Mouse (Mus musculus) limb, embryonic 10.5 days (tissue): Measurements from ENCODE around the gene Aldh3a1. TPM values are rescaled to one million over a fixed set of nuclear protein-coding genes. Genes with fewer than 3 reads are reported as not detected.

Experiments used
- DNase-seq: peaks from one replicate; pipeline ENCODE4 v3.0.0-alpha.2; 2017; ENCODE audit warnings: low spot score
- H3K27ac ChIP-seq: fragments of 300-500 bp; sonication (generic); 2 replicates; pipeline ENCODE4 v1.5.1; 2016; ENCODE audit warnings: mild to moderate bottlenecking
- H3K27me3 ChIP-seq: fragments of 300-500 bp; sonication (generic); 2 replicates; pipeline ENCODE4 v1.6.1; 2016; ENCODE audit warnings: low read depth, mild to moderate bottlenecking; ENCODE audit not compliant: poor library complexity, severe bottlenecking
- H3K36me3 ChIP-seq: fragments of 300-500 bp; sonication (generic); 2 replicates; pipeline ENCODE4 v1.6.1; 2016; ENCODE audit warnings: mild to moderate bottlenecking, moderate library complexity
- H3K4me1 ChIP-seq: fragments of 300-500 bp; sonication (generic); 2 replicates; pipeline ENCODE4 v1.6.1; 2016
- H3K4me3 ChIP-seq: fragments of 300-500 bp; sonication (generic); 2 replicates; pipeline ENCODE4 v1.5.1; 2016; ENCODE audit warnings: mild to moderate bottlenecking, moderate library complexity
- H3K9me3 ChIP-seq: fragments of 300-500 bp; sonication (generic); replicated peaks from 2 replicates; pipeline ENCODE4 v1.6.1; 2016; ENCODE audit warnings: mild to moderate bottlenecking
- WGBS: fragments of 180-500 bp; shearing (Covaris S2); methylation state at CpG from one replicate; pipeline ENCODE4 v1.1.7; 2016; 5-methylcytosine and 5-hydroxymethylcytosine counted together
- polyA plus RNA-seq: library from polyadenylated mRNA; unstranded; fragments of >200 nt; fragmentation: Nextera tagmentation; extraction: Ambion mirVana; gene quantifications from 2 replicates; pipeline ENCODE4 v1.2.1, GENCODE M21; 2016

The Aldh3a1 gene
- polyA plus RNA-seq, 1 experiment from 2014 or later: not detected

- Histone ChIP-seq H3K4me3 (no peak overlapping the region), H3K36me3 (no peaks in the 10 kb centered on the region), H3K9me3 (no peaks in the 10 kb centered on the region), H3K27me3 (no peaks in the 10 kb centered on the region), H3K27ac (no peak overlapping the region), H3K4me1 (peaks cover 14% of the 10 kb centered on the region)
- WGBS: 88% methylated on average over 2 of the region's 2 CpGs
- no peak for DNase-seq
Measured at GRCm38 (mm10) chr11:61202810-61203209, 4.5 kb upstream of the Aldh3a1 start.

DNA sequence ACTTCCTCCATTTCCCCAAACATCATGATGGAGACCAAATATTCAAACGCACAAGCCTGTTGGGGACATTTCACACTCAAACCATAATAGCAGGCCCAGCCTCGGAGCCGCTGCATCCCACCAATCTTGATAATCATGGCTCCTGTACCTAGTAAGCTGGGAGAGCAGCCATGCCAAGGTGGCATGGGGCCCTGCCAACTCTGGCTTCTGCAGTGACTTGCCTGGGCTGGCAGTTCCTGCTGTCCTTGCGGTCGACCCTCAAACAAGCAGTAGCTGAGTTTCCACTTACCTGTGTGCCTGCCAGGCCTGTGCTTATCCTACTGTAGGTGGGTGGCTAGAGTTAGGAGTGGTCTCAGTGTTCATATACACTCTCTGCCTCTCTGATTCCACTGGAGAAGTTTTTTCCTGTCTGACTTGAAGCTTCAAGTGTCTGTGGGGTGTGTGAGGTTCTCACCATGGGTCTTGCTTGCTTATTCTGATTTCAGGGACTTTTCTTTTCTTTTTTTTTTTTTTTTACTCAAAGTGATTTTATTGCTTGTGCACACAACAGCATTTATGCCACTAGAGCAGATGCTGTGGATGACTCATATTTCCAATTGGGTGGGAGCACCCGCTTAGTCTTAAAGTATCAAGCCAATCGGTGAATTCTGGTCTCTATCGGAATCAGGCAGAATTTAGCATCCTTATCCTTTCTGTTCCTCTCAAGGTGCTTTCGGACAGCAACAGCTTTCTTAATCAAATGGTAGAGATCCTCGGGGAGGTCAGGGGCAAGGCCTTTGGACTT is 2.0 kb upstream of the Aldh3a1 start:
- Histone ChIP-seq H3K27me3 (peaks cover 18% of the 10 kb centered on the region), H3K4me1 (peaks cover 15% of the 10 kb centered on the region), H3K9me3 (no peaks in the 10 kb centered on the region), H3K4me3 (no peak overlapping the region), H3K27ac (no peak overlapping the region), H3K36me3 (no peaks in the 10 kb centered on the region)
- no peak for DNase-seq
- 90% methylated on average over 10 of the region's 10 CpGs for WGBS

- H3K27me3 ChIP-seq: peaks cover 26% of the 10 kb centered on the region
- no peak overlapping the region for H3K27ac ChIP-seq
- DNase-seq: no peak
- no peaks in the 10 kb centered on the region for H3K36me3 ChIP-seq
- whole genome bisulfite sequencing: 95% methylated on average over 3 of the region's 3 CpGs
- H3K4me1 ChIP-seq: peaks cover 15% of the 10 kb centered on the region
- no peak overlapping the region for H3K4me3 ChIP-seq
- H3K9me3 ChIP-seq: no peaks in the 10 kb centered on the region
Measured at GRCm38 (mm10) chr11:61206136-61206535, 1.2 kb upstream of the Aldh3a1 start.

DNA sequence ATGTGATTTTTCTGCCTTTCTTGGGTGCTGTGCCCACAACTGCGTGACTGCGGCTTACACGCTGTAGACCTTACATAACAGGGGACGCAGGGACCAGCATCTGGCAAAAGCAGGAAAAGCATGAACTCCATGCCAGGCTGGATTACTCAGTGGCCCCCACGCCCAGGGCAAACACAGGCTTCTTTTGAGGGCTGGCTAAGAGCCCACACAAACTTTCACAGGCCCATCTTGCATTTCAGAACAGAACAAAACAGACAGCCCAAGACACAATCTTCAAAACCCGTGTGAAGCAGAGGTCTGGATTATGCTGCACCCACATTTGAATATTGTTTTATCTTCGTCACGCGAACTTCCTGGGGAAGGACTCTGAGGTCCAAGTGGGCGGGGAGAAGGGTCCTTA is 979 bp downstream of the Aldh3a1 start:
- Histone ChIP-seq H3K27me3 (peaks cover 48% of the 10 kb centered on the region), H3K4me3 (no peak overlapping the region), H3K36me3 (no peaks in the 10 kb centered on the region), H3K9me3 (no peaks in the 10 kb centered on the region), H3K4me1 (peaks cover 15% of the 10 kb centered on the region), H3K27ac (0 out of 2 replicates have a peak overlapping the region, but pooled peaks have one; percentile 59)
- WGBS: 87% methylated on average over 10 of the region's 10 CpGs
- no peak for DNase-seq

DNA sequence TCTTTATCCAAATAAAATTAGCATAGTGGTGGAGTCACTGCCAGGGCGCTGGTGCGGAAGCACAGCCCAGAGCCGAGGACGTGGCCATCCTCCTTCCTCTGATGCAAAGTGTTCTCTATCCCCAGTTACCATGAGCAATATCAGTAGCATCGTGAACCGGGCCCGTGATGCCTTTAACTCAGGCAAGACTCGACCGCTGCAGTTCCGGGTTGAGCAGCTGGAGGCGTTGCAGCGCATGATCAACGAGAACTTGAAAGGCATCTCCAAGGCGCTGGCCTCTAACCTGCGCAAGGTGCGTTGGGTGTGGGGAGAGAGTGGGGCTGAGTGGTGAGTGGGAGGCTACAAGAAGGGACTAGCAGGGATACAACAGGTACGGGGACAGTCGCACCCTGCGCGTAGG is 4.8 kb downstream of the Aldh3a1 start:
- H3K27me3 ChIP-seq: peaks cover 57% of the 10 kb centered on the region
- no peaks in the 10 kb centered on the region for H3K9me3 ChIP-seq
- peaks cover 10% of the 10 kb centered on the region for H3K4me1 ChIP-seq
- 35% methylated on average over 20 of the region's 20 CpGs for WGBS
- no peak overlapping the region for H3K4me3 ChIP-seq
- DNase-seq: peak; percentile 37
- H3K27ac ChIP-seq: no peak overlapping the region
- H3K36me3 ChIP-seq: no peaks in the 10 kb centered on the region

GRCm38 (mm10) chr11:61215936-61216335 is 8.6 kb downstream of the Aldh3a1 start:
- Histone ChIP-seq H3K36me3 (no peaks in the 10 kb centered on the region), H3K27me3 (peaks cover 32% of the 10 kb centered on the region), H3K4me3 (no peak overlapping the region), H3K9me3 (no peaks in the 10 kb centered on the region), H3K4me1 (no peaks in the 10 kb centered on the region), H3K27ac (no peak overlapping the region)
- DNase-seq: no peak
- 84% methylated on average over 3 of the region's 3 CpGs for WGBS

DNA sequence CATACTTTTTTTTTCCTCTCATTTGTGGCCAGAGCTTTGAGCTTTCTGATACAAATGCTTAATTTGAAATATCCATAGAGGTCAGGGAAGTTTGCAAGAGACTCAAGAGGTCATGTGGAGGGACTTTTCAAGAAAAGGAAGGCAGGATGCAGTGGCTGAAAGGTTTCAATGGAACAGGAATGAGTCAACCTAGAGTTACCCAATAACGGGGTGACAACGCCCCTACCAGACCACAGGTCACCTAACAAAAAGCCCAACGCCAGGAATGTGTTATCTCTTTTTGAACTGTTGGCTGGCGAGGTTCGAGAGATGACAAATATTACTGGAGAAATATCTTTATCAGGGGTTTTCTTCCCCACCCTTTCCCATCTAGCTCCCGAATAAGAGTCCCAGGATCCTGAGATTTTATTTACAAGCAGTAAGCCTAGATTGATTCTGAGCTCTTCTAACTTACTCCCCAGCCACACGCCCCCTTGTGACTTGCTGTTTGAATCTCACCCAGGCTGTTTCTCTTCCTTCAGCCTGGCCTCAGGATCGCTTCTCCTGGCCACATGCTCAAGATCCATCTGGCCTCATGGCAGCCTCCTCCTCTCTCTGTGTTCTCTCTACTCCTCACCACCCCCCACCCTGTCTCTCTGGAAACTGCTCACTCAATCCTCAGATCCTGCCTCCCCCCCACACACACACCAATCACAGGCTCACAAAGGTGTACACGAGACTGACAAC is 13.0 kb downstream of the Aldh3a1 start:
- Histone ChIP-seq H3K27ac (no peak overlapping the region), H3K4me1 (no peaks in the 10 kb centered on the region; the same call in 1 of the 2 replicates), H3K9me3 (no peaks in the 10 kb centered on the region), H3K36me3 (no peaks in the 10 kb centered on the region), H3K27me3 (no peaks in the 10 kb centered on the region), H3K4me3 (no peak overlapping the region)
- no peak for DNase-seq
- 72% methylated on average over 9 of the region's 9 CpGs for WGBS

- Histone ChIP-seq H3K27ac (no peak overlapping the region), H3K4me3 (no peak overlapping the region), H3K27me3 (no peaks in the 10 kb centered on the region), H3K36me3 (no peaks in the 10 kb centered on the region), H3K4me1 (no peaks in the 10 kb centered on the region; the same call in 1 of the 2 replicates), H3K9me3 (no peaks in the 10 kb centered on the region)
- DNase-seq: no peak
- WGBS: 41% methylated on average over 1 of the region's 1 CpGs
Measured at GRCm38 (mm10) chr11:61222007-61222406, 14.7 kb downstream of the Aldh3a1 start.

GRCm38 (mm10) chr11:61222971-61223745 is 15.8 kb downstream of the Aldh3a1 start:
- Histone ChIP-seq H3K27me3 (no peaks in the 10 kb centered on the region), H3K36me3 (no peaks in the 10 kb centered on the region), H3K9me3 (no peaks in the 10 kb centered on the region), H3K4me1 (no peaks in the 10 kb centered on the region; the same call in 1 of the 2 replicates), H3K4me3 (no peak overlapping the region), H3K27ac (no peak overlapping the region)
- DNase-seq: no peak
- WGBS: 92% methylated on average over 9 of the region's 9 CpGs

- H3K27ac ChIP-seq: no peak overlapping the region
- WGBS: 80% methylated on average over 6 of the region's 6 CpGs
- no peaks in the 10 kb centered on the region; the same call in 1 of the 2 replicates for H3K4me1 ChIP-seq
- no peaks in the 10 kb centered on the region for H3K27me3 ChIP-seq
- DNase-seq: no peak
- H3K9me3 ChIP-seq: no peaks in the 10 kb centered on the region
- H3K36me3 ChIP-seq: no peaks in the 10 kb centered on the region
- H3K4me3 ChIP-seq: no peak overlapping the region
Measured at GRCm38 (mm10) chr11:61224234-61224744, 17.0 kb downstream of the Aldh3a1 start.

GRCm38 (mm10) chr11:61224907-61225306 is 17.6 kb downstream of the Aldh3a1 start:
- no peak for DNase-seq
- Histone ChIP-seq H3K27me3 (no peaks in the 10 kb centered on the region), H3K9me3 (no peaks in the 10 kb centered on the region), H3K4me3 (no peak overlapping the region), H3K27ac (no peak overlapping the region), H3K4me1 (no peaks in the 10 kb centered on the region; the same call in 1 of the 2 replicates), H3K36me3 (no peaks in the 10 kb centered on the region)
- WGBS: 86% methylated on average over 10 of the region's 10 CpGs

DNA sequence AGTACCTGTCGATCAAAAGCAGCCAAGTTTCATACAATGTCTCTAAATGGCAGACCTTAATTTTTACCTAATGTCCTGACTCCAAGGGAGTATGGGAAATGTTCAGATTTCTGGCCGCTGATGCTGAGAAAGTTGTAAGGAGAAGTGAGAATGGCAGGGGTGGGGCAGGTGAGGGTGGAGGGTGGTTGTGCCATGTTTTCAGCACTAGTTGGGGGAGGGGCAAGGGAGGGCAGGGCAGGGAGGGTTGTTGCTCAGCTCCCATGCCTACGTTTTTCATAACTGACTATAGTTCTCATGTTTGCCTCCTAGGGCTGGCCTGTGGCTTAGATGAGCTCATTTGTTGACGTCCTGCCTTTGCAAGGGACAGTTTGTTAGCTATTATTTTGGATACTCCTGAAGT is 18.2 kb downstream of the Aldh3a1 start:
- H3K36me3 ChIP-seq: no peaks in the 10 kb centered on the region
- H3K9me3 ChIP-seq: no peaks in the 10 kb centered on the region
- no peak overlapping the region for H3K4me3 ChIP-seq
- H3K4me1 ChIP-seq: peaks cover 2% of the 10 kb centered on the region; the same call in 1 of the 2 replicates
- H3K27me3 ChIP-seq: no peaks in the 10 kb centered on the region
- WGBS: 77% methylated on average over 4 of the region's 4 CpGs
- DNase-seq: no peak
- no peak overlapping the region for H3K27ac ChIP-seq
